ENCODE assay signal across 8 mouse cellular contexts in genomic region chr16:94724747-94725211, GRCm38 (mm10).
DNase-seq lines count a peak whose midpoint lies in the region; ATAC-seq and TF ChIP-seq lines count a peak whose summit lies in the region.

No protein-coding gene starts in this region.

- H3K27me3 ChIP-seq in erythroblast, embryonic 14.5 days (ENCODE audit: control insufficient read depth), result peaks cover 21% of the 10 kb centered on the region
- H3K27me3 ChIP-seq in embryonic facial prominence, embryonic 14.5 days (replicated peaks; ENCODE audit: control insufficient read depth, insufficient read depth, low read length), result no peaks in the 10 kb centered on the region
- H3K27me3 ChIP-seq in limb, embryonic 12.5 days, result peaks cover 3% of the 10 kb centered on the region; the same call in 1 of the 2 replicates
- no peaks in the 10 kb centered on the region for H3K27me3 ChIP-seq in myocyte (ENCODE audit: control insufficient read depth, insufficient read depth, insufficient read length)

- no peak for ATAC-seq in erythroblast, adult 5-6 weeks (replicated peaks; ENCODE audit: low FRiP score, poor library complexity, severe bottlenecking)
- ATAC-seq in embryonic facial prominence, embryonic 14.5 days (ENCODE audit: low read depth), result no peak
- no peak for ATAC-seq in limb, embryonic 12.5 days (ENCODE audit: insufficient number of reproducible peaks, insufficient read depth, low FRiP score, low TSS enrichment, low read depth)

- peak overlapping the region; percentile 52 for H3K27ac ChIP-seq in embryonic facial prominence, embryonic 14.5 days (replicated peaks; ENCODE audit: low read depth, low read length)
- no peak overlapping the region for H3K27ac ChIP-seq in limb, embryonic 12.5 days

- no peak for TF ChIP-seq POLR2A in myocyte (IDR thresholded peaks at IDR 0.05; ENCODE audit: insufficient read length, low read depth)

- 3% methylated on average over 13 of the region's 18 CpGs for WGBS in embryonic facial prominence, embryonic 14.5 days
- 5% methylated on average over 18 of the region's 18 CpGs for WGBS in limb, embryonic 12.5 days

- H3K9me3 ChIP-seq in erythroblast, embryonic 14.5 days (ENCODE audit: control insufficient read depth, low read length), result peaks cover 5% of the 10 kb centered on the region
- 0 out of 2 replicates have a peak, but pooled peaks cover 5% of the 10 kb centered on the region for H3K9me3 ChIP-seq in embryonic facial prominence, embryonic 14.5 days (ENCODE audit: control insufficient read depth, low read length)
- peaks cover 8% of the 10 kb centered on the region for H3K9me3 ChIP-seq in limb, embryonic 12.5 days

- no peak overlapping the region for H3ac ChIP-seq in myocyte (ENCODE audit: control insufficient read depth, insufficient read length)

- no peaks in the 10 kb centered on the region for H3K79me2 ChIP-seq in myocyte (ENCODE audit: control insufficient read depth, insufficient read depth)

- peak overlapping the region; percentile 15 for H3K4me3 ChIP-seq in erythroblast, embryonic 14.5 days (replicated peaks)
- peak overlapping the region; percentile 49 for H3K4me3 ChIP-seq in embryonic facial prominence, embryonic 14.5 days (ENCODE audit: low read depth, low read length)
- H3K4me3 ChIP-seq in limb, embryonic 12.5 days (replicated peaks), result peak overlapping the region; percentile 50
- no peak overlapping the region for H3K4me3 ChIP-seq in myocyte

- H3K4me2 ChIP-seq in embryonic facial prominence, embryonic 14.5 days (ENCODE audit: low read depth, low read length), result peak overlapping the region; percentile 86
- H3K4me2 ChIP-seq in limb, embryonic 12.5 days, result peak overlapping the region; percentile 85
- peak overlapping the region; percentile 12 for H3K4me2 ChIP-seq in myocyte (ENCODE audit: low read depth)

- peak overlapping the region; percentile 60 for H3K9ac ChIP-seq in embryonic facial prominence, embryonic 14.5 days (ENCODE audit: low read depth, low read length)
- H3K9ac ChIP-seq in limb, embryonic 12.5 days (replicated peaks), result peak overlapping the region; percentile 51

- no peaks in the 10 kb centered on the region for H3K36me3 ChIP-seq in erythroblast, embryonic 14.5 days (ENCODE audit: control insufficient read depth)
- no peaks in the 10 kb centered on the region for H3K36me3 ChIP-seq in embryonic facial prominence, embryonic 14.5 days (ENCODE audit: control insufficient read depth, insufficient read depth, low read length)
- H3K36me3 ChIP-seq in limb, embryonic 12.5 days, result no peaks in the 10 kb centered on the region
- no peaks in the 10 kb centered on the region for H3K36me3 ChIP-seq in myocyte (ENCODE audit: control insufficient read depth, insufficient read depth)

- H3K4me1 ChIP-seq in erythroblast, embryonic 14.5 days (ENCODE audit: control insufficient read depth), result peaks cover 8% of the 10 kb centered on the region
- peaks cover 8% of the 10 kb centered on the region; the same call in 1 of the 2 replicates for H3K4me1 ChIP-seq in embryonic facial prominence, embryonic 14.5 days (ENCODE audit: control insufficient read depth, insufficient read depth, low read length)
- H3K4me1 ChIP-seq in limb, embryonic 12.5 days (replicated peaks), result peaks cover 7% of the 10 kb centered on the region

- peak; percentile 50 for DNase-seq in adrenal gland, postnatal 14 days
- peak; percentile 33 for DNase-seq in embryonic facial prominence, embryonic 14.5 days (ENCODE audit: low spot score)
- DNase-seq in induced T-regulatory cell, adult 2 months (ENCODE audit: low read depth), result peak; percentile 83
- peak; percentile 30 for DNase-seq in thymus, postnatal 25 days

TF ChIP-seq in myocyte, 11 proteins besides CTCF, POLR2A, EP300 and RAD21:
- TF ChIP-seq POLR2AphosphoS2 (IDR thresholded peaks at IDR 0.05; ENCODE audit: insufficient read length, low read depth) (no peak), SRF (IDR thresholded peaks at IDR 0.05; ENCODE audit: control insufficient read depth, insufficient read length, low read depth) (no peak), MYOG (IDR thresholded peaks at IDR 0.05; ENCODE audit: control insufficient read depth in 1 of 3, insufficient read depth in 1 of 3, insufficient read length in 2 of 3, low read depth in 2 of 3) (no peak)

Comparison
In these comparisons a context has a peak if more than half of its experiments do, and no peak if none do; other contexts are left out.
1. DNase-seq: peak in every context shown above with its lines; median percentile 83 in induced T-regulatory cell, adult 2 months; 50 in adrenal gland, postnatal 14 days; 33 in embryonic facial prominence, embryonic 14.5 days; 30 in thymus, postnatal 25 days.
2. H3K4me2 ChIP-seq: peak in every context shown above with its lines; median percentile 86 in embryonic facial prominence, embryonic 14.5 days; 85 in limb, embryonic 12.5 days; 12 in myocyte.